Comparison of ENCODE assay signal across 8 mouse cellular contexts in the genomic region with DNA sequence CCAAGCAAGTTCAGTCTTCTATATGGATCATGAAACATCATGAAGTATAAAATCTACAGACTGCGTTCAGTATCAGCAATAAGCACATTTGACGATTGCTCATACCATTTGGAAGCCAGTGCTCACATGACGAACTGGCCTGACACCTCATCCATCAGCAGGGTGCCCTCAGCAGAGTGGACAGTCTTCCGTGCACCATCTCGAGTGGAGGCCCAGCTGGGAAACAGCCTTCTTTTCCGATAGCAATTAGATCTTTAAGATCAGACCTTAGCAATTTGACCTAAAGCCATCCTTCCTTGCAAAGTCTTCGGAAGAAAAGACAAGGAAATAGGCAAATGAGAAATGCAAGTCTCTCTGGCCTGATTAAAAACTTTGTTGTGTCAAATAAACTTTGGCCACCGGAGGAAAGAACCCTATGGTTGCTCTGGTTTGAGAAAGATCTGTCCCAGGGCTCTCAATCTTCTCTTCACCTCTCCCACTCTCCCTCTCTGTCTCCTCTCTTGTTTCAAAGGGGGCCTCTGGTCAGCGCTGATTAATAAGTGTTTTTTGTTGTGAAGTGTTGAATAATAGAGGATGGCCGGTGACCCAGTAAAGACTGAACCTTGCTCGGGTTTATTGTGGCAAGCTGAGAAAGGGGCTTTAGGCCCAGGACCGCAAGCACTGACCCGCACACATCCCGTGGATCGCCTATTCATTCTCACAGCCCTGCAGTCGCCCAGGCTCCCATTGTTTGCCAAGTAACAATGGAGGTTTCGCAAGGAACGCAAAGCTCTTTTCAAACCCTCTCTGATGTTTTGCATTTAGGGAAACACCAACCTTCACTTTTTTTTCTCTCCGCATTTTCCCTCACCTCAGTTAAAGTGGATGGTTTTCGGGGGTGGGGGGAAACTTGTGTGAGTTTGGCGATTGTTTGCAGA.
DNase-seq lines count a peak whose midpoint lies in the region; ATAC-seq lines count a peak whose summit lies in the region.

No protein-coding gene starts in this region.

- peaks cover 40% of the 10 kb centered on the region for H3K4me1 ChIP-seq in forebrain, embryonic 13.5 days
- H3K4me1 ChIP-seq in liver, embryonic 16.5 days (ENCODE audit: control insufficient read depth, low read depth, low read length), result no peaks in the 10 kb centered on the region

- peak; percentile 27 for DNase-seq in cerebellum, adult 11-12 months
- peak; percentile 51 for DNase-seq in ES-CJ7 (ENCODE audit: low read depth, low spot score)
- DNase-seq in frontal cortex, postnatal 36 days (ENCODE audit: low spot score in 2 of 2), result no peak
- no peak for DNase-seq in lung, postnatal 4 days

- H3K4me2 ChIP-seq in forebrain, embryonic 13.5 days, result peak overlapping the region; percentile 96
- peak overlapping the region; percentile 18 for H3K4me2 ChIP-seq in liver, embryonic 16.5 days (ENCODE audit: low read depth, low read length)

- H3K9me3 ChIP-seq in forebrain, embryonic 13.5 days (replicated peaks), result no peaks in the 10 kb centered on the region
- H3K9me3 ChIP-seq in liver, embryonic 16.5 days (replicated peaks; ENCODE audit: control insufficient read depth, low read length), result no peaks in the 10 kb centered on the region

- peak overlapping the region; percentile 75 for H3K4me3 ChIP-seq in forebrain, embryonic 13.5 days
- no peak overlapping the region for H3K4me3 ChIP-seq in liver, embryonic 16.5 days (ENCODE audit: low read depth, low read length)

- WGBS in forebrain, embryonic 13.5 days, result 3% methylated on average over 21 of the region's 21 CpGs
- WGBS in liver, embryonic 16.5 days (ENCODE audit: insufficient replicate concordance), result 7% methylated on average over 21 of the region's 21 CpGs

- no peak for ATAC-seq in cerebellum, adult (ENCODE audit: insufficient number of reproducible peaks, low FRiP score, low TSS enrichment)
- no peak for ATAC-seq in forebrain, embryonic 13.5 days
- ATAC-seq in liver, embryonic 16.5 days (ENCODE audit: low read depth), result no peak
- no peak for ATAC-seq in CD4-positive, CD25-positive, alpha-beta regulatory T cell, adult 4 months

- no peaks in the 10 kb centered on the region for H3K36me3 ChIP-seq in forebrain, embryonic 13.5 days (ENCODE audit: poor library complexity, severe bottlenecking)
- H3K36me3 ChIP-seq in liver, embryonic 16.5 days (ENCODE audit: control insufficient read depth, insufficient read depth), result no peaks in the 10 kb centered on the region

- peak overlapping the region; percentile 99 for H3K9ac ChIP-seq in forebrain, embryonic 13.5 days
- no peak overlapping the region for H3K9ac ChIP-seq in liver, embryonic 16.5 days (ENCODE audit: low read depth, low read length)

- H3K27me3 ChIP-seq in forebrain, embryonic 13.5 days, result no peaks in the 10 kb centered on the region
- H3K27me3 ChIP-seq in liver, embryonic 16.5 days (ENCODE audit: control insufficient read depth, insufficient read depth, low read depth, low read length), result peaks cover 46% of the 10 kb centered on the region

- peak overlapping the region; percentile 99 for H3K27ac ChIP-seq in forebrain, embryonic 13.5 days
- no peak overlapping the region for H3K27ac ChIP-seq in liver, embryonic 16.5 days (ENCODE audit: low read length)

Comparison
In these comparisons a context has a peak if more than half of its experiments do, and no peak if none do; other contexts are left out.
1. DNase-seq: peak in cerebellum, adult 11-12 months (single experiment) and ES-CJ7 (single experiment); none in frontal cortex, postnatal 36 days (0 of 2) and lung, postnatal 4 days (0 of 2).